Mouse (Mus musculus) hindbrain, embryonic 15.5 days (tissue): ENCODE results near the gene Rims4. TPM values are rescaled to one million over a fixed set of nuclear protein-coding genes. Genes with fewer than 3 reads are reported as not detected.
A peak's percentile ranks its signal among the peaks of the same experiment; 100 is the strongest.

Experiments
- ATAC-seq: fragments of 200-750 bp; cut with Nextera tagmentation; 2 replicates; pipeline ENCODE4 v1.8.0; 2017; ENCODE audit warnings: low read depth, moderate number of reproducible peaks, moderate TSS enrichment; ENCODE audit not compliant: low FRiP score
- H3K27ac ChIP-seq: fragments of 300-500 bp; sonication (generic); replicated peaks from 2 replicates; pipeline ENCODE4 v1.5.1; 2015; ENCODE audit warnings: mild to moderate bottlenecking, inconsistent platforms
- H3K27me3 ChIP-seq: fragments of 300-500 bp; sonication (generic); 2 replicates; pipeline ENCODE4 v1.6.1; 2015; ENCODE audit warnings: control low read depth, inconsistent platforms
- H3K36me3 ChIP-seq: fragments of 300-500 bp; sonication (generic); 2 replicates; pipeline ENCODE4 v1.6.1; 2015; ENCODE audit warnings: control low read depth, inconsistent platforms
- H3K4me1 ChIP-seq: fragments of 300-500 bp; sonication (generic); replicated peaks from 2 replicates; pipeline ENCODE4 v1.6.1; 2015; ENCODE audit warnings: control low read depth, inconsistent platforms
- H3K4me2 ChIP-seq: fragments of 300-500 bp; sonication (generic); 2 replicates; pipeline ENCODE4 v1.6.1; 2015; ENCODE audit warnings: moderate library complexity, mild to moderate bottlenecking, inconsistent platforms
- H3K4me3 ChIP-seq: fragments of 300-500 bp; sonication (generic); 2 replicates; pipeline ENCODE4 v1.5.1; 2015; ENCODE audit warnings: mild to moderate bottlenecking, inconsistent platforms
- H3K9ac ChIP-seq: fragments of 300-500 bp; sonication (generic); 2 replicates; pipeline ENCODE4 v1.6.1; 2015; ENCODE audit warnings: inconsistent platforms
- H3K9me3 ChIP-seq: fragments of 300-500 bp; sonication (generic); 2 replicates; pipeline ENCODE4 v1.6.1; 2016; ENCODE audit warnings: control low read depth, inconsistent platforms
- WGBS: fragments of 180-500 bp; shearing (Covaris S2); methylation state at CpG from one replicate; pipeline ENCODE4 v1.1.7; 2015; 5-methylcytosine and 5-hydroxymethylcytosine counted together
- polyA plus RNA-seq: library from polyadenylated mRNA; unstranded; fragments of >200 nt; fragmentation: Nextera tagmentation; extraction: Ambion mirVana; gene quantifications from 2 replicates; pipeline ENCODE4 v1.2.1, GENCODE M21; 2015

The Rims4 gene
- polyA plus RNA-seq, 1 experiment from 2014 or later: 21.5 TPM

- WGBS: 2% methylated on average over 38 of the region's 38 CpGs
- Histone ChIP-seq H3K9ac (no peak within 1 kb of the TSS; the same call in 1 of the 2 replicates), H3K4me3 (peak within 1 kb of the TSS; percentile 24), H3K4me1 (peaks cover 10% of the 10 kb centered on the region), H3K9me3 (no peaks in the 10 kb centered on the region), H3K27ac (no peak within 1 kb of the TSS), H3K36me3 (no peaks in the 10 kb centered on the region), H3K27me3 (peaks cover 83% of the 10 kb centered on the region), H3K4me2 (peak within 1 kb of the TSS; percentile 46)
- ATAC-seq: peak; percentile 55
Observed at GRCm38 (mm10) chr2:163853461-163853901, 65.0 kb downstream of the Rims4 start, which contains the start of gene Kcnk15. Kcnk15 (plus strand) TSS chr2:163853651.

GRCm38 (mm10) chr2:163842043-163842442 lies 76.4 kb downstream of the Rims4 start:
- no peak overlapping the region for H3K27ac ChIP-seq
- WGBS: 57% methylated on average over 4 of the region's 4 CpGs
- no peak for ATAC-seq
- no peaks in the 10 kb centered on the region for H3K36me3 ChIP-seq
- no peaks in the 10 kb centered on the region for H3K4me1 ChIP-seq
- H3K4me3 ChIP-seq: no peak overlapping the region
- H3K27me3 ChIP-seq: no peaks in the 10 kb centered on the region
- no peaks in the 10 kb centered on the region for H3K9me3 ChIP-seq
- no peak overlapping the region for H3K4me2 ChIP-seq
- H3K9ac ChIP-seq: no peak overlapping the region

GRCm38 (mm10) chr2:163839519-163839918 lies 79.0 kb downstream of the Rims4 start:
- H3K27me3 ChIP-seq: no peaks in the 10 kb centered on the region
- no peak overlapping the region for H3K4me2 ChIP-seq
- H3K27ac ChIP-seq: no peak overlapping the region
- no peak overlapping the region for H3K9ac ChIP-seq
- H3K4me1 ChIP-seq: no peaks in the 10 kb centered on the region
- 48% methylated on average over 6 of the region's 6 CpGs for WGBS
- ATAC-seq: peak; percentile 51; the same call in 1 of the 2 replicates
- H3K36me3 ChIP-seq: no peaks in the 10 kb centered on the region
- H3K4me3 ChIP-seq: no peak overlapping the region
- H3K9me3 ChIP-seq: no peaks in the 10 kb centered on the region

GRCm38 (mm10) chr2:163838043-163838442 lies 80.4 kb downstream of the Rims4 start:
- Histone ChIP-seq H3K36me3 (no peaks in the 10 kb centered on the region), H3K4me2 (no peak overlapping the region), H3K27me3 (no peaks in the 10 kb centered on the region), H3K4me1 (no peaks in the 10 kb centered on the region), H3K27ac (no peak overlapping the region), H3K9ac (no peak overlapping the region), H3K9me3 (no peaks in the 10 kb centered on the region), H3K4me3 (no peak overlapping the region)
- no peak for ATAC-seq
- WGBS: 36% methylated on average over 9 of the region's 9 CpGs

GRCm38 (mm10) chr2:163831163-163831562 lies 87.3 kb downstream of the Rims4 start:
- Histone ChIP-seq H3K9me3 (no peaks in the 10 kb centered on the region), H3K27me3 (0 out of 2 replicates have a peak, but pooled peaks cover 2% of the 10 kb centered on the region), H3K36me3 (no peaks in the 10 kb centered on the region), H3K4me1 (no peaks in the 10 kb centered on the region), H3K4me3 (no peak overlapping the region), H3K9ac (no peak overlapping the region), H3K27ac (no peak overlapping the region), H3K4me2 (no peak overlapping the region)
- 54% methylated on average over 1 of the region's 1 CpGs for WGBS
- no peak for ATAC-seq

- Histone ChIP-seq H3K4me1 (no peaks in the 10 kb centered on the region), H3K27ac (no peak overlapping the region), H3K9me3 (no peaks in the 10 kb centered on the region), H3K27me3 (0 out of 2 replicates have a peak, but pooled peaks cover 2% of the 10 kb centered on the region), H3K4me2 (no peak overlapping the region), H3K9ac (no peak overlapping the region), H3K36me3 (no peaks in the 10 kb centered on the region), H3K4me3 (no peak overlapping the region)
- WGBS: 63% methylated on average over 5 of the region's 5 CpGs
- no peak for ATAC-seq
Observed at GRCm38 (mm10) chr2:163826494-163826893, 92.0 kb downstream of the Rims4 start.

GRCm38 (mm10) chr2:163825861-163826260 lies 92.6 kb downstream of the Rims4 start:
- 83% methylated on average over 1 of the region's 1 CpGs for WGBS

GRCm38 (mm10) chr2:163823771-163824170 lies 94.7 kb downstream of the Rims4 start:
- WGBS: 22% methylated on average over 11 of the region's 11 CpGs

More at GRCm38 (mm10) chr2:163825861-163826260, 92.6 kb downstream of the Rims4 start:
- Histone ChIP-seq H3K27me3 (0 out of 2 replicates have a peak, but pooled peaks cover 2% of the 10 kb centered on the region), H3K36me3 (no peaks in the 10 kb centered on the region), H3K4me1 (no peaks in the 10 kb centered on the region), H3K9ac (no peak overlapping the region), H3K27ac (no peak overlapping the region), H3K9me3 (no peaks in the 10 kb centered on the region), H3K4me3 (no peak overlapping the region), H3K4me2 (no peak overlapping the region)
- no peak for ATAC-seq

GRCm38 (mm10) chr2:163823248-163823647 lies 95.2 kb downstream of the Rims4 start:
- WGBS: 6% methylated on average over 4 of the region's 4 CpGs
- H3K4me2 ChIP-seq: no peak overlapping the region

More at GRCm38 (mm10) chr2:163823771-163824170, 94.7 kb downstream of the Rims4 start:
- Histone ChIP-seq H3K27ac (no peak overlapping the region), H3K9ac (no peak overlapping the region), H3K36me3 (no peaks in the 10 kb centered on the region), H3K4me3 (no peak overlapping the region), H3K27me3 (no peaks in the 10 kb centered on the region), H3K9me3 (no peaks in the 10 kb centered on the region), H3K4me2 (no peak overlapping the region), H3K4me1 (no peaks in the 10 kb centered on the region)
- ATAC-seq: peak; percentile 28; the same call in 1 of the 2 replicates

GRCm38 (mm10) chr2:163820607-163821006 lies 97.9 kb downstream of the Rims4 start, which contains the start of gene Ccn5:
Ccn5 (plus strand) TSS chr2:163820861.
- no peaks in the 10 kb centered on the region for H3K36me3 ChIP-seq
- no peaks in the 10 kb centered on the region for H3K9me3 ChIP-seq
- H3K4me2 ChIP-seq: no peak within 1 kb of the TSS
- peak; percentile 19; the same call in 1 of the 2 replicates for ATAC-seq
- H3K9ac ChIP-seq: no peak within 1 kb of the TSS
- H3K27ac ChIP-seq: no peak within 1 kb of the TSS
- no peaks in the 10 kb centered on the region for H3K4me1 ChIP-seq
- H3K4me3 ChIP-seq: no peak within 1 kb of the TSS
- WGBS: 71% methylated on average over 4 of the region's 4 CpGs
- H3K27me3 ChIP-seq: no peaks in the 10 kb centered on the region

More at GRCm38 (mm10) chr2:163823248-163823647, 95.2 kb downstream of the Rims4 start:
- Histone ChIP-seq H3K27ac (no peak overlapping the region), H3K9me3 (no peaks in the 10 kb centered on the region), H3K4me1 (no peaks in the 10 kb centered on the region), H3K36me3 (no peaks in the 10 kb centered on the region), H3K4me3 (no peak overlapping the region), H3K27me3 (no peaks in the 10 kb centered on the region), H3K9ac (no peak overlapping the region)
- ATAC-seq: no peak

GRCm38 (mm10) chr2:163814739-163815465 lies 103.6 kb downstream of the Rims4 start:
- ATAC-seq: no peak
- H3K9me3 ChIP-seq: no peaks in the 10 kb centered on the region
- H3K27me3 ChIP-seq: no peaks in the 10 kb centered on the region
- H3K36me3 ChIP-seq: no peaks in the 10 kb centered on the region
- H3K27ac ChIP-seq: no peak overlapping the region
- H3K4me3 ChIP-seq: no peak overlapping the region
- H3K4me1 ChIP-seq: no peaks in the 10 kb centered on the region
- WGBS: 83% methylated on average over 9 of the region's 9 CpGs
- H3K9ac ChIP-seq: no peak overlapping the region
- H3K4me2 ChIP-seq: no peak overlapping the region

GRCm38 (mm10) chr2:163813077-163813476 lies 105.4 kb downstream of the Rims4 start:
- Histone ChIP-seq H3K9me3 (no peaks in the 10 kb centered on the region), H3K4me2 (no peak overlapping the region), H3K27me3 (no peaks in the 10 kb centered on the region), H3K4me3 (no peak overlapping the region), H3K36me3 (no peaks in the 10 kb centered on the region), H3K27ac (no peak overlapping the region), H3K9ac (no peak overlapping the region), H3K4me1 (no peaks in the 10 kb centered on the region)
- WGBS: 49% methylated on average over 5 of the region's 5 CpGs
- ATAC-seq: no peak
